8 mouse cellular contexts compared by ENCODE assay signal in genomic region chr15:8442761-8443160, GRCm38 (mm10). TPM values are rescaled to one million over a fixed set of nuclear protein-coding genes. Genes with fewer than 3 reads are reported as not detected.
DNase-seq lines count a peak whose midpoint lies in the region; ATAC-seq lines count a peak whose summit lies in the region.

No protein-coding gene starts in this region.

- ATAC-seq in lung, embryonic 15.5 days (ENCODE audit: borderline replicate concordance, extremely low read depth, low FRiP score, low TSS enrichment) = no peak
- 0 out of 2 replicates have a peak, but pooled peaks have one; percentile 16 for ATAC-seq in common myeloid progenitor, adult 5-6 weeks (replicated peaks; ENCODE audit: low read depth, poor library complexity, severe bottlenecking)
- peak; percentile 62 for ATAC-seq in megakaryocyte-erythroid progenitor cell, adult 5-6 weeks (replicated peaks; ENCODE audit: low FRiP score, low TSS enrichment, poor library complexity, severe bottlenecking)

- no peak for DNase-seq in lung, postnatal 14 days
- peak; percentile 9 to 15 for DNase-seq in heart, postnatal 10 days
- no peak for DNase-seq in adrenal gland, postnatal 36 days
- no peak for DNase-seq in layer of hippocampus, postnatal 14 days (ENCODE audit: low spot score in 2 of 2)
- no peak for DNase-seq in adrenal gland, postnatal 4 days (ENCODE audit: low spot score in 2 of 2)

- peak overlapping the region; percentile 89 for H3K4me3 ChIP-seq in lung, embryonic 15.5 days

- H3K27me3 ChIP-seq in lung, embryonic 15.5 days = no peaks in the 10 kb centered on the region

- H3K4me2 ChIP-seq in lung, embryonic 15.5 days = peak overlapping the region; percentile 74

- peak overlapping the region; percentile 99 for H3K27ac ChIP-seq in lung, embryonic 15.5 days

- peak overlapping the region; percentile 96 for H3K9ac ChIP-seq in lung, embryonic 15.5 days

- H3K9me3 ChIP-seq in lung, embryonic 15.5 days = no peaks in the 10 kb centered on the region

- H3K36me3 ChIP-seq in lung, embryonic 15.5 days = no peaks in the 10 kb centered on the region

- H3K4me1 ChIP-seq in lung, embryonic 15.5 days = peaks cover 15% of the 10 kb centered on the region

- intact Hi-C loops in heart, postnatal 10 days (cut with DNase I) = no loop called here

- WGBS in lung, embryonic 15.5 days = 1% methylated on average over 6 of the region's 6 CpGs

RNA-seq across cellular contexts. Expression of gene Nipbl, which starts 1.5 kb away (rescaled TPM):
- 16.2 and 16.9 TPM in 2 replicates for polyA plus RNA-seq in lung, embryonic 15.5 days (2015; fragmentation: Nextera tagmentation; extraction: Ambion mirVana)
- 64.3 and 74.0 TPM in 2 replicates for total RNA-seq in common myeloid progenitor, adult 5-6 weeks (2017)
- total RNA-seq in heart, postnatal 10 days (2021) = 10 to 100 TPM; 34.4 to 37.6 TPM
- 52.5 and 57.2 TPM in 2 replicates for total RNA-seq in megakaryocyte-erythroid progenitor cell, adult 5-6 weeks (2014; fragmentation: Nextera tagmentation)
- 48.6 and 61.0 TPM in 2 replicates for total RNA-seq in megakaryocyte-erythroid progenitor cell, adult 5-6 weeks (2017)
- total RNA-seq in adrenal gland, postnatal 36 days (2021) = 10 to 100 TPM; 48.9 to 50.5 TPM
- total RNA-seq in layer of hippocampus, postnatal 14 days (2021) = 10 to 100 TPM; 31.7 to 33.1 TPM
- total RNA-seq in adrenal gland, postnatal 4 days (2021) = 10 to 100 TPM; 51.5 to 53.9 TPM

Comparison
In these comparisons a context has a peak if more than half of its experiments do, and no peak if none do; other contexts are left out.
1. DNase-seq: peak in heart, postnatal 10 days (2 of 2); none in lung, postnatal 14 days (single experiment), adrenal gland, postnatal 36 days (0 of 2), layer of hippocampus, postnatal 14 days (0 of 2) and adrenal gland, postnatal 4 days (0 of 2).